Mouse (Mus musculus) Patski (cell line): Measurements from ENCODE around the gene Apol9b. TPM values are rescaled to one million over a fixed set of nuclear protein-coding genes. Genes with fewer than 3 reads are reported as not detected.
"Not testable (repeated sequence)": the region's sequence is repeated elsewhere in the genome, so short reads cannot be mapped to it uniquely, and the experiment has no call there.

Source experiments
- ATAC-seq: fragments of 100-300 bp; one replicate; pipeline ENCODE4 v1.8.0; 2021
- CTCF ChIA-PET: fragments of 350-600 bp; sonication (Branson Sonifier 250); formaldehyde crosslinking; loops from one replicate; lab custom pipeline; 2022; ENCODE audit warnings: inconsistent platforms; lab: Charles Lee
- POLR2A ChIA-PET: fragments of 350-600 bp; sonication (Branson Sonifier 250); formaldehyde crosslinking; loops from one replicate; lab custom pipeline; 2022; ENCODE audit warnings: antibody characterized with exemption, inconsistent platforms; lab: Charles Lee
- DNase-seq: peaks from one replicate; pipeline ENCODE4 v3.0.0-alpha.2; 2011; ENCODE audit warnings: low read depth, low spot score
- H3K27me3 ChIP-seq: fragments of 371-371 bp; one replicate; pipeline ENCODE4 v1.5.1; 2021
- CTCF ChIP-seq: fragments of 100-300 bp; IDR thresholded peaks from one replicate; pipeline ENCODE4 v1.5.1; 2021
- in situ Hi-C: fragments of 300-500 bp; cut with MboI; formaldehyde crosslinking; loops from 3 replicates; pipeline ENCODE4 v1.11.1; 2018; ENCODE audit warnings: low pct_unique_long_range_greater_than_20kb, mixed read lengths
- polyA plus RNA-seq: library from polyadenylated mRNA; unstranded; gene quantifications from one replicate; pipeline ENCODE4 v1.2.3, GENCODE M21; 2021

Apol9b gene
- 0.33 TPM for polyA plus RNA-seq

GRCm38 (mm10) chr15:77728739-77729138, at the start of gene Apol9b:
Gene Apol9b, plus strand, starts transcription at chr15:77729039.
- ATAC-seq, POLR2A ChIA-PET, CTCF ChIA-PET, H3K27me3 ChIP-seq, DNase-seq, in situ Hi-C loops: not testable (repeated sequence)

- H3K27me3 ChIP-seq, DNase-seq, CTCF ChIA-PET, in situ Hi-C loops, POLR2A ChIA-PET, ATAC-seq: not testable (repeated sequence)
- peak; percentile 72 for TF ChIP-seq CTCF
Measured at GRCm38 (mm10) chr15:77683944-77684343, 44.9 kb upstream of the Apol9b start.

- POLR2A ChIA-PET, ATAC-seq, DNase-seq, CTCF ChIA-PET, H3K27me3 ChIP-seq: not testable (repeated sequence)
- in situ Hi-C loops, result loop anchor here (10.0 kb wide), 1 partner anchor 247 kb away; the partner anchor contains the start of gene Apol7b
Measured at GRCm38 (mm10) chr15:77691532-77692311, 37.1 kb upstream of the Apol9b start.

GRCm38 (mm10) chr15:77694687-77695295, 34.0 kb upstream of the Apol9b start:
- in situ Hi-C loops, result loop anchor here (10.0 kb wide), 1 partner anchor 250 kb away; the partner anchor contains the start of gene Apol7b
- DNase-seq, ATAC-seq, H3K27me3 ChIP-seq, POLR2A ChIA-PET: not testable (repeated sequence)
- CTCF ChIA-PET, result interaction anchor here (1.2 kb wide), 1 partner anchor 56 kb away, joined by 3 read pairs; no protein-coding TSS in a partner anchor
- peak; percentile 62 for TF ChIP-seq CTCF

GRCm38 (mm10) chr15:77698656-77699055, 30.2 kb upstream of the Apol9b start, which contains the start of gene Apol7e:
Gene Apol7e, plus strand, starts transcription at chr15:77698857.
- ATAC-seq, H3K27me3 ChIP-seq, CTCF ChIA-PET, POLR2A ChIA-PET, DNase-seq: not testable (repeated sequence)
- in situ Hi-C loops, result loop anchor here (10.0 kb wide), 1 partner anchor 254 kb away; the partner anchor contains the start of gene Apol7b

- in situ Hi-C loops, ATAC-seq, POLR2A ChIA-PET, H3K27me3 ChIP-seq, CTCF ChIA-PET, DNase-seq: not testable (repeated sequence)
Measured at GRCm38 (mm10) chr15:77705306-77705705, 23.5 kb upstream of the Apol9b start.

GRCm38 (mm10) chr15:77708936-77709335, 19.9 kb upstream of the Apol9b start:
- POLR2A ChIA-PET, ATAC-seq, H3K27me3 ChIP-seq, CTCF ChIA-PET, in situ Hi-C loops, DNase-seq: not testable (repeated sequence)

- in situ Hi-C loops, ATAC-seq, POLR2A ChIA-PET, H3K27me3 ChIP-seq, DNase-seq, CTCF ChIA-PET: not testable (repeated sequence)
Measured at GRCm38 (mm10) chr15:77718240-77718639, 10.6 kb upstream of the Apol9b start.

- H3K27me3 ChIP-seq, POLR2A ChIA-PET, CTCF ChIA-PET, in situ Hi-C loops, ATAC-seq, DNase-seq: not testable (repeated sequence)
Measured at GRCm38 (mm10) chr15:77721509-77721908, 7.3 kb upstream of the Apol9b start.

- in situ Hi-C loops, H3K27me3 ChIP-seq, ATAC-seq, POLR2A ChIA-PET, DNase-seq, CTCF ChIA-PET: not testable (repeated sequence)
- peak; percentile 11 for TF ChIP-seq CTCF
Measured at GRCm38 (mm10) chr15:77724208-77724911, 4.5 kb upstream of the Apol9b start.

GRCm38 (mm10) chr15:77725393-77726020, 3.3 kb upstream of the Apol9b start:
- H3K27me3 ChIP-seq, DNase-seq, CTCF ChIA-PET, POLR2A ChIA-PET, in situ Hi-C loops, ATAC-seq: not testable (repeated sequence)
